Mouse (Mus musculus) liver, postnatal 0 days (tissue): ENCODE measurements around the gene Sppl3.

ENCODE experiments used
- CTCF ChIP-seq: sonication (generic); IDR thresholded peaks from 2 replicates; pipeline ENCODE4 v1.5.1; 2016; ENCODE audit warnings: antibody characterized with exemption, low read depth
- EP300 ChIP-seq: IDR thresholded peaks from 2 replicates; pipeline ENCODE4 v1.6.1; 2016; ENCODE audit warnings: antibody characterized with exemption, low read depth, mild to moderate bottlenecking

DNA sequence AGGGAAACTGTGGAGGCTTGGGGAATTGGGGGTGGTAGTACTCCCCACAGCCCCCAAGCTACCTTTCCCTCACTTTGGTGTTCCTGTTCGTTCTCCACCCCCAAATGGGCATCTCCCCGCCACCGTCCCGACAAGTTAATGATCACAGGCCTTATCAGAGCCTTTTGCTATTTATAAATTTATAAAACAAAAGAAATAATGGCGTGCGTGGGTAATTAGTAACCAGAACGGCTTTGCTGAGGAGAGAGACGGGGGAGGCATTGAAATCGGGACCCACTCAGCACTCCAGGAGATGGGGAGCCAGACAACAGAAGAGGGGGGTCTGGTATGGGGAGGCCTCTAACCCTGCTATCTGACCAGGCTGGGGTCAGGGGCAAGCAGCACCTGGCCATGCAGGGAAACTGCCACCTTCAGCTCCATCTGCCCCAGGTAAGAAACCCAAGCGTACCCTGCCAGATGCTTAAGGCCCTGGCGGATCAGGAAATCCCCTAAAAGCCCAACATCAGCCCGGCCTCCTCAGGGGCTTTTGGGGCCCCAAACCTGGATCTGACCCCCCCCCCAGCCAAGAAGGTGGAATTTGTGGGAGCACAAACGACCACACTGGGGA is 41.2 kb upstream of the Sppl3 start:
- TF ChIP-seq CTCF, result no peak
- no peak for TF ChIP-seq EP300
